Mouse (Mus musculus) embryonic facial prominence, embryonic 15.5 days (tissue): ENCODE data around the gene Polh. TPM values are rescaled to one million over a fixed set of nuclear protein-coding genes. Genes with fewer than 3 reads are reported as not detected.

Experiments
- ATAC-seq: fragments of 200-750 bp; cut with Nextera tagmentation; 2 replicates; pipeline ENCODE4 v1.8.0; 2017; ENCODE audit warnings: low read depth, moderate TSS enrichment; ENCODE audit not compliant: insufficient number of reproducible peaks, low FRiP score, low TSS enrichment
- H3K27ac ChIP-seq: fragments of 300-500 bp; sonication (generic); replicated peaks from 2 replicates; pipeline ENCODE4 v1.5.1; 2015; ENCODE audit warnings: mild to moderate bottlenecking, inconsistent platforms
- H3K27me3 ChIP-seq: fragments of 300-500 bp; sonication (generic); 2 replicates; pipeline ENCODE4 v1.6.1; 2015; ENCODE audit warnings: inconsistent platforms
- H3K36me3 ChIP-seq: fragments of 300-500 bp; sonication (generic); 2 replicates; pipeline ENCODE4 v1.6.1; 2015; ENCODE audit warnings: mild to moderate bottlenecking, inconsistent platforms
- H3K4me1 ChIP-seq: fragments of 300-500 bp; sonication (generic); 2 replicates; pipeline ENCODE4 v1.6.1; 2015; ENCODE audit warnings: inconsistent platforms
- H3K4me2 ChIP-seq: fragments of 300-500 bp; sonication (generic); replicated peaks from 2 replicates; pipeline ENCODE4 v1.6.1; 2015; ENCODE audit warnings: mild to moderate bottlenecking, inconsistent platforms
- H3K4me3 ChIP-seq: fragments of 300-500 bp; sonication (generic); replicated peaks from 2 replicates; pipeline ENCODE4 v1.5.1; 2015; ENCODE audit warnings: mild to moderate bottlenecking, inconsistent platforms
- H3K9ac ChIP-seq: fragments of 300-500 bp; sonication (generic); 2 replicates; pipeline ENCODE4 v1.6.1; 2015; ENCODE audit warnings: inconsistent platforms
- H3K9me3 ChIP-seq: fragments of 300-500 bp; sonication (generic); replicated peaks from 2 replicates; pipeline ENCODE4 v1.6.1; 2016; ENCODE audit warnings: inconsistent platforms
- WGBS: fragments of 180-500 bp; shearing (Covaris S2); methylation state at CpG from one replicate; pipeline ENCODE4 v1.1.7; 2015; 5-methylcytosine and 5-hydroxymethylcytosine counted together
- microRNA counts: library from miRNA; unstranded; fragments of <30 nt; microRNA quantifications from one replicate; lab custom pipeline; 2016
- microRNA-seq: library from miRNA; unstranded; fragments of <30 nt; microRNA quantifications from one replicate; pipeline ENCODE4, GENCODE M21; 2016; ENCODE audit warnings: borderline number of aligned reads
- polyA plus RNA-seq: library from polyadenylated mRNA; unstranded; fragments of >200 nt; fragmentation: Nextera tagmentation; extraction: Ambion mirVana; gene quantifications from 2 replicates; pipeline ENCODE4 v1.2.1, GENCODE M21; 2015

Gene Polh
- polyA plus RNA-seq, 1 experiment from 2014 or later: 20.2 TPM

DNA sequence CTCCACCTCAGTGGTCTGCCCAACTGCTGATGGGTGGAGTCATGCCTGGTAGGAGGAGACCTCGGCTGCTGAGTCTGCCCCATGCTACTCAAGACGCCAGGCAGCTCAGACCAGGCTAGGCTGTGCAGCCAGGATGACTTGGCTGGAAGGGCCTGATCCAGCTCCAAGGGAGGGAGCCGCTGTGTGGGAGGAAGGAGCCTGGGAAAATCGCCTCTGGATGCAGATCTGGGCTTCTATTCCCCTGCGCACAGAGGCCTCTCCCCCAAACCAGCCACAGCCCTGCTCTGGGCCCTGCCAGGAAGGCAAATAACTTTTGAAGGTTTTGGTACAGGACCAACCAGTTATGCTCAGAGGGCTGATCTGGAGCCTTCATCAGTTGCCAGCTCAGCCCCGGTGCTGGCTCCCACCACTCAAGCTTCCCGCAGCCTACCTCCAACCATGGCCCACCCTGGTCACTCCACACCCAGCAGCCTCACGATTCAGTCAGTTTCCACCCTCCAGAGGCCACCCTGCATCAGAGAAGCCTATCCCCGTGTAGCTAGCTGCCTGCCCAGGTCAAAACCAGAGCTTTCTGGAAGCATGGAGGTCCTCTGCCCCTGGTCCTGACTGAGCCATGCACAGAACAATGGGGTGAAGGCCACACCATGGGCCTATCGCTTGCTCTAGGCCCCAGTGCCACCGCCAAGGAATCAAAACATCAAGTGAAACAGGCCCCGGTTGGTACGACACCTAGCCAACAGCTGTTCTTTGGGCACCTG, 72.5 kb downstream of the Polh start:
- WGBS: 71% methylated on average over 13 of the region's 13 CpGs
- ATAC-seq: peak; percentile 74
- peaks cover 46% of the 10 kb centered on the region for H3K36me3 ChIP-seq

DNA sequence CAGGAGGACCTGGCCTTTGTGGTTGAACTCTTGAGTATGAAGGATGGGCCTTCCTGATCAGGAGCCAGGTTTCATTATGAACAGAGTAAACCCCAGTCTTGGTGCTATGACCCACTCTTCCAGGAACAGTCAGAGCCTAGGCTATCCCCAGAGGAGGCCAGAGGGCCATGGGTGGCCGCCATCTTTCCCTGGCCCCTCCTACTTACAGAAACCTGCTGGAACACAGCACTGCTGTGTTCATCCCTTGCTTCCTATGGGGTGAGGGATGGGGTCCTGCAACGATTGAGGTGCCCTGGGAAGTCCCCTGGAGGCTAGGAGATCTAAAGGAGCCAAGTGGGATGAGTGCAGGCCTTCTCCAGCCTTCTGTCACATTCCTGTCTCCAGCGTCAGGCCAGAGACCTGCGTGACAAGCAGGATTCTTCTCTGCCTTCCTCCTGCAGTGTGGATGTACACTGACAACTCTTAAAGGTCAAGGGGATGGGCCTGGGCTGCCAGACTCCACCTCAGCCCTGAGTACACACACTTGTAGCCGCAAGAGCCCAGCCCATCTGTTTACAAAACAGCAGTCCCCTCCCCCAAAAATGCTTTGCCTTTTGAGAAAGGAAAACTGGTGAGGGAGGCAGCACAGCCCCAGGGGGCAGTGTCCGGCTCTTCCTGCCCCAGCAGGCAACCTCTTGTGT, 74.5 kb downstream of the Polh start:
- H3K36me3 ChIP-seq: peaks cover 66% of the 10 kb centered on the region
- H3K27ac ChIP-seq: no peak overlapping the region
- ATAC-seq: no peak
- H3K4me2 ChIP-seq: no peak overlapping the region
- no peak overlapping the region for H3K9ac ChIP-seq
- H3K4me1 ChIP-seq: 0 out of 2 replicates have a peak, but pooled peaks cover 4% of the 10 kb centered on the region
- H3K4me3 ChIP-seq: no peak overlapping the region
- 61% methylated on average over 6 of the region's 6 CpGs for WGBS
- H3K9me3 ChIP-seq: no peaks in the 10 kb centered on the region
- H3K27me3 ChIP-seq: no peaks in the 10 kb centered on the region

More for the DNA sequence above, 72.5 kb downstream of the Polh start:
- Histone ChIP-seq H3K4me1 (0 out of 2 replicates have a peak, but pooled peaks cover 4% of the 10 kb centered on the region), H3K9me3 (no peaks in the 10 kb centered on the region), H3K27me3 (no peaks in the 10 kb centered on the region), H3K27ac (peak overlapping the region; percentile 58), H3K9ac (no peak overlapping the region), H3K4me3 (no peak overlapping the region), H3K4me2 (no peak overlapping the region)

DNA sequence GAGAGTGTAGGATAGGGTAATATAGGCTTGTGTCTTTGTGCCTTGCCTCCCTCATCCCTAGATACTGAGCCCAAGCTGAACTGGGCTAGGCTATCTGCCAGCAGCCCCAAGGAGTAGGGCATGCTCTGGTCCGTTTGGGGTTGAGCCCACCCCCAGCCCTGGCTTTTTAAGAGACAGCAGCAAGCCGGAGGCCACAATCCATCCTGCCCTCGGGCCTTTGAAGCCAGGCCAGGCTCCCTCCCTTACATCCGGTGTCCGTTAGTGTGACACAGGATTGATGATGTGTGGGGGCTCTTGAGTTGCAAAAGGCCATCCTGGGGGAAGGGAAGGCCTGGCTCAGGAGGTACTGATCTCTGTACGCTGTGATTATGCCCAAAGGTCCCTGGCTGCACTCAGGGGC, 75.8 kb downstream of the Polh start:
- 83% methylated on average over 6 of the region's 6 CpGs for WGBS
- Histone ChIP-seq H3K4me3 (no peak overlapping the region), H3K27ac (no peak overlapping the region), H3K4me1 (0 out of 2 replicates have a peak, but pooled peaks cover 4% of the 10 kb centered on the region), H3K27me3 (no peaks in the 10 kb centered on the region), H3K9ac (no peak overlapping the region), H3K9me3 (no peaks in the 10 kb centered on the region), H3K4me2 (no peak overlapping the region), H3K36me3 (peaks cover 79% of the 10 kb centered on the region)
- no peak for ATAC-seq

DNA sequence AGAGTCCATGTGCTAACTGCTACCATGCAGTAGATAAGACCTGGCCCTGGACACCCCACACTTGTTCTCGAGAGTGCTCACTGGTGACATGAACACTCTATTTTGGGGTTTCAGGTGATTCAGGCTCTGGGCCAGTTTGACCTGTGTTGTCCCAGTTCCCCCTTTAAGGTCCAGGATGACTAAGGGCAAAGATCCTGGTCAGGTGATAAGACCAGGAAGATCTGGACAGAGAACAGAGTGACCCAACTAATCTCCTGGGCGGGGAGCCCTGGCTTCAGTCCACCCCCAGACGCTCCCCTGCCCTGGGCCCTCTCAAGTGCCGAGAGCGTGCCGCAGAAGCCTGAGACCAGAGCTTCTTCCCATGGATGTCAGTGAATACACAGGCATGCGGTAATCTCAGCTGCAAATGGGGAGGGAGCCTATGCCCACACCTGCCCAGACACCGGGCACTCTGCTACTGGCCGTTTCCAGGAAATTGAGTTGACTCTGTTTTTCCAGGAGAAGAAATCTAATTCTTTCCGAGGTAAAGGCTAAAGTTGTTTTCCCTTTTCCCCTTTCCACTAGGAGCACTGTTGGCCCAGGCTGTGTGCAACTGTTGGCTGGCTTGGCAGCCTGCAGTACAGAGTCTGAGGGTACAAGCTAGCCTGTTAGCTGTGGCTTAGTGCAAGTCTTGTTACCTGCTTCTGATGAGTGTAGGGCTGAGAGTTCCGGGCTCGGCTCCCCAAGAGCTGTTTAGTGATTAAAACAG, 78.3 kb downstream of the Polh start:
- 88% methylated on average over 12 of the region's 12 CpGs for WGBS
- H3K4me3 ChIP-seq: no peak overlapping the region
- H3K9ac ChIP-seq: no peak overlapping the region
- H3K27ac ChIP-seq: no peak overlapping the region
- no peaks in the 10 kb centered on the region for H3K4me1 ChIP-seq
- H3K27me3 ChIP-seq: no peaks in the 10 kb centered on the region
- ATAC-seq: no peak
- peaks cover 85% of the 10 kb centered on the region for H3K36me3 ChIP-seq
- no peaks in the 10 kb centered on the region for H3K9me3 ChIP-seq
- no peak overlapping the region for H3K4me2 ChIP-seq

DNA sequence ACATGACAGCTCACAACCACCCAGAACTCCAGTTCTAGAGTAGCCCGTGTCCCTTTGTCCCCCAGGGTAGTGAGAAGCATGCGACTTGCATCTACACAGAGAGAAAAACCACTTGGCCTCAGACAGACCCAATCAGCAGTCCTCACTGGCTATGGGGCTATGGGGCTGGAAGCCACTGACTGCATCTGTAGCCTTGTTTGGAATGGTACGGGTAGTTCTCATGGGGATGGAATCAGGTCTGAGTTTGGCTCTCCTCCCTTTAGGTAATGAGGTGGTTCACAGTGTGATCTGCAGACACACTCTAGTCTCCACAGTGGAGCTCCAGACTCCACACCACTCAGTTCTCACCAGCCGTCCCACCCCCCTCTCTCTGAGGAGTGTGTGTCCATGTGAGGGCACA, 79.2 kb downstream of the Polh start:
- Histone ChIP-seq H3K4me3 (no peak overlapping the region), H3K27me3 (no peaks in the 10 kb centered on the region), H3K4me1 (peaks cover 3% of the 10 kb centered on the region; the same call in 1 of the 2 replicates), H3K9ac (no peak overlapping the region), H3K27ac (no peak overlapping the region), H3K36me3 (peaks cover 85% of the 10 kb centered on the region), H3K4me2 (no peak overlapping the region), H3K9me3 (no peaks in the 10 kb centered on the region)
- no peak for ATAC-seq
- WGBS: 89% methylated on average over 4 of the region's 4 CpGs

DNA sequence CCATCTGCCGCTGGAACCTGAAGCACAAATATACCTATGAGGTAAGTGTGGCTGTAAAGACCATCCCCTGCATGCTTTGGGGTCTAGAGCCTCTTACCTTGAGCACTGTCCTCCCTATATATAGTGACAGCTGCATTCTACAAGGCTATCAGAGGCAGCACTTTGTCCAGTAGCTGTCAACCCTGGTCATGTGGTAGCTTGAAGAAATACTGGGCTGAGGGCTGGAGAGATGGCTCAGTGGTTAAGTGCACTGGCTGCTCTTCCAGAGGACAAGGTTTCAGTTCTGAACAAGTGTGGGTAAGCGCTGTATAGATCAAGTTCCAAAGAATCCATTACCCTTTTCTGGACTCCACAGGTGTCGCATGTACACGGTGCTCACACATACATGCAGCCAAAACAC, 79.7 kb downstream of the Polh start:
- Histone ChIP-seq H3K9ac (no peak overlapping the region), H3K27ac (no peak overlapping the region), H3K4me3 (no peak overlapping the region), H3K4me1 (peaks cover 8% of the 10 kb centered on the region), H3K27me3 (no peaks in the 10 kb centered on the region), H3K36me3 (peaks cover 85% of the 10 kb centered on the region), H3K9me3 (no peaks in the 10 kb centered on the region), H3K4me2 (no peak overlapping the region)
- ATAC-seq: no peak
- WGBS: 97% methylated on average over 4 of the region's 4 CpGs

MicroRNA genes within 50 kb of the gene (microRNA counts, 519-probe panel; counts per million panel counts)
- not detected for microRNA mmu-miR-693-3p (lab: Ali Mortazavi, UCI)
- not detected for microRNA mmu-miR-693-5p (lab: Ali Mortazavi, UCI)

Small RNAs within 50 kb of the gene (microRNA-seq; reads per million reads assigned to microRNA genes)
- gene Mir693: 0.52 reads per million

Other genes with a start within 250 kb of the Polh start
- gene Vegfa, start 170.3 kb downstream of the Polh start, polyA plus RNA-seq: 4.6 and 6.9 TPM in 2 replicates
- gene Mrps18a, start 91.7 kb downstream of the Polh start, polyA plus RNA-seq: 124 and 134 TPM in 2 replicates
- 22.7 and 37.1 TPM in 2 replicates for gene Rsph9, start 58.4 kb downstream of the Polh start, polyA plus RNA-seq
- 31.8 and 35.1 TPM in 2 replicates for gene Mad2l1bp, start 49.1 kb downstream of the Polh start, polyA plus RNA-seq
- gene Gtpbp2, start 41.6 kb downstream of the Polh start, polyA plus RNA-seq: 43.3 and 45.4 TPM in 2 replicates
- 33.0 and 35.0 TPM in 2 replicates for gene Xpo5, start 137 bp upstream of the Polh start, polyA plus RNA-seq
- 81.3 and 83.1 TPM in 2 replicates for gene Polr1c, start 45.4 kb upstream of the Polh start, polyA plus RNA-seq
- gene Yipf3, start 45.4 kb upstream of the Polh start, polyA plus RNA-seq: 141 and 147 TPM in 2 replicates
- gene Lrrc73, start 50.9 kb upstream of the Polh start, polyA plus RNA-seq: 2.3 and 3.7 TPM in 2 replicates
- gene Tjap1, start 80.4 kb upstream of the Polh start, polyA plus RNA-seq: 56.0 and 64.0 TPM in 2 replicates
- 16.6 and 16.8 TPM in 2 replicates for gene Dlk2, start 94.8 kb upstream of the Polh start, polyA plus RNA-seq
- gene Abcc10, start 125.7 kb upstream of the Polh start, polyA plus RNA-seq: 5.8 and 6.7 TPM in 2 replicates
- gene Zfp318, start 181.1 kb upstream of the Polh start, polyA plus RNA-seq: 10.7 and 11.9 TPM in 2 replicates
- 3.5 and 3.6 TPM in 2 replicates for gene Crip3, start 226.3 kb upstream of the Polh start, polyA plus RNA-seq
- 0.15 TPM in 1 of 2 replicates, not detected in the other for gene Slc22a7, start 235.8 kb upstream of the Polh start, polyA plus RNA-seq